Mouse (Mus musculus): Measurements from ENCODE around the gene Zbed4. TPM values are rescaled to one million over a fixed set of nuclear protein-coding genes. Genes with fewer than 3 reads are reported as not detected.
"Not testable (repeated sequence)": the region's sequence is repeated elsewhere in the genome, so short reads cannot be mapped to it uniquely, and the experiment has no call there.

Zbed4 gene
- polyA plus RNA-seq, 1 experiment from 2014 or later, result 18.4 TPM

GRCm38 (mm10) chr15:88774630-88775029 is 23.2 kb downstream of the Zbed4 start:
- not testable (repeated sequence) for H3K4me3 ChIP-seq (replicated peaks; ENCODE audit: low read length); DNase-seq (ENCODE audit: low spot score); H3K4me1 ChIP-seq (replicated peaks; ENCODE audit: control insufficient read depth, insufficient read depth, low read length); H3K9ac ChIP-seq; H3K4me2 ChIP-seq (replicated peaks); H3K9me3 ChIP-seq (ENCODE audit: control insufficient read depth, low read length); H3K27me3 ChIP-seq (ENCODE audit: control insufficient read depth, insufficient read depth, low read length); ATAC-seq (ENCODE audit: low FRiP score); H3K27ac ChIP-seq
- H3K36me3 ChIP-seq (replicated peaks; ENCODE audit: control insufficient read depth, insufficient read depth), result peaks cover 56% of the 10 kb centered on the region
- 88% methylated on average over 5 of the region's 5 CpGs for WGBS

GRCm38 (mm10) chr15:88792140-88792850 is 40.8 kb downstream of the Zbed4 start:
- WGBS, result 86% methylated on average over 4 of the region's 4 CpGs
- Histone ChIP-seq H3K4me1 (replicated peaks; ENCODE audit: control insufficient read depth, insufficient read depth, low read length) (no peaks in the 10 kb centered on the region), H3K27me3 (ENCODE audit: control insufficient read depth, insufficient read depth, low read length) (no peaks in the 10 kb centered on the region), H3K4me3 (replicated peaks; ENCODE audit: low read length) (no peak overlapping the region), H3K9ac (no peak overlapping the region), H3K9me3 (ENCODE audit: control insufficient read depth, low read length) (no peaks in the 10 kb centered on the region), H3K36me3 (replicated peaks; ENCODE audit: control insufficient read depth, insufficient read depth) (no peaks in the 10 kb centered on the region; the same call in 1 of the 2 replicates), H3K4me2 (replicated peaks) (no peak overlapping the region), H3K27ac (no peak overlapping the region)
- DNase-seq (ENCODE audit: low spot score) (no peak), ATAC-seq (ENCODE audit: low FRiP score) (no peak)

GRCm38 (mm10) chr15:88794729-88795128 is 43.3 kb downstream of the Zbed4 start:
- not testable (repeated sequence) for H3K9me3 ChIP-seq (ENCODE audit: control insufficient read depth, low read length); H3K4me3 ChIP-seq (replicated peaks; ENCODE audit: low read length); H3K27ac ChIP-seq; H3K27me3 ChIP-seq (ENCODE audit: control insufficient read depth, insufficient read depth, low read length); H3K4me2 ChIP-seq (replicated peaks); DNase-seq (ENCODE audit: low spot score); H3K36me3 ChIP-seq (replicated peaks; ENCODE audit: control insufficient read depth, insufficient read depth); H3K9ac ChIP-seq; H3K4me1 ChIP-seq (replicated peaks; ENCODE audit: control insufficient read depth, insufficient read depth, low read length); ATAC-seq (ENCODE audit: low FRiP score)
- WGBS, result 97% methylated on average over 4 of the region's 5 CpGs

GRCm38 (mm10) chr15:88799950-88800371 is 48.5 kb downstream of the Zbed4 start:
- peaks cover 18% of the 10 kb centered on the region for H3K36me3 ChIP-seq (replicated peaks; ENCODE audit: control insufficient read depth, insufficient read depth)
- WGBS, result 91% methylated on average over 11 of the region's 11 CpGs
- no peak for ATAC-seq (ENCODE audit: low FRiP score)

GRCm38 (mm10) chr15:88800921-88801354 is 49.5 kb downstream of the Zbed4 start:
- ATAC-seq (ENCODE audit: low FRiP score) (no peak), DNase-seq (ENCODE audit: low spot score) (no peak)
- Histone ChIP-seq H3K4me3 (replicated peaks; ENCODE audit: low read length) (no peak overlapping the region), H3K27ac (no peak overlapping the region), H3K9ac (no peak overlapping the region), H3K9me3 (ENCODE audit: control insufficient read depth, low read length) (no peaks in the 10 kb centered on the region), H3K27me3 (ENCODE audit: control insufficient read depth, insufficient read depth, low read length) (no peaks in the 10 kb centered on the region), H3K4me2 (replicated peaks) (no peak overlapping the region), H3K4me1 (replicated peaks; ENCODE audit: control insufficient read depth, insufficient read depth, low read length) (no peaks in the 10 kb centered on the region), H3K36me3 (replicated peaks; ENCODE audit: control insufficient read depth, insufficient read depth) (peaks cover 28% of the 10 kb centered on the region)
- 77% methylated on average over 6 of the region's 6 CpGs for WGBS

More at GRCm38 (mm10) chr15:88799950-88800371, 48.5 kb downstream of the Zbed4 start:
- Histone ChIP-seq H3K9me3 (ENCODE audit: control insufficient read depth, low read length) (no peaks in the 10 kb centered on the region), H3K9ac (no peak overlapping the region), H3K4me1 (replicated peaks; ENCODE audit: control insufficient read depth, insufficient read depth, low read length) (no peaks in the 10 kb centered on the region), H3K27ac (no peak overlapping the region), H3K27me3 (ENCODE audit: control insufficient read depth, insufficient read depth, low read length) (no peaks in the 10 kb centered on the region), H3K4me3 (replicated peaks; ENCODE audit: low read length) (no peak overlapping the region), H3K4me2 (replicated peaks) (no peak overlapping the region)
- DNase-seq (ENCODE audit: low spot score), result no peak

- H3K27me3 ChIP-seq (ENCODE audit: control insufficient read depth, insufficient read depth, low read length), result no peaks in the 10 kb centered on the region
- peaks cover 33% of the 10 kb centered on the region for H3K36me3 ChIP-seq (replicated peaks; ENCODE audit: control insufficient read depth, insufficient read depth)
- H3K4me2 ChIP-seq (replicated peaks), result no peak overlapping the region
- whole genome bisulfite sequencing, result 94% methylated on average over 3 of the region's 3 CpGs
- ATAC-seq (ENCODE audit: low FRiP score) (no peak), DNase-seq (ENCODE audit: low spot score) (no peak)
- no peaks in the 10 kb centered on the region for H3K4me1 ChIP-seq (replicated peaks; ENCODE audit: control insufficient read depth, insufficient read depth, low read length)
- H3K4me3 ChIP-seq (replicated peaks; ENCODE audit: low read length), result no peak overlapping the region
- no peak overlapping the region for H3K27ac ChIP-seq
- H3K9ac ChIP-seq, result no peak overlapping the region
- H3K9me3 ChIP-seq (ENCODE audit: control insufficient read depth, low read length), result no peaks in the 10 kb centered on the region
Observed at GRCm38 (mm10) chr15:88801903-88802302, 50.4 kb downstream of the Zbed4 start.

GRCm38 (mm10) chr15:88802348-88802747 is 50.9 kb downstream of the Zbed4 start:
- H3K27ac ChIP-seq, result no peak overlapping the region
- no peak overlapping the region for H3K4me2 ChIP-seq (replicated peaks)
- ATAC-seq (ENCODE audit: low FRiP score) (no peak), DNase-seq (ENCODE audit: low spot score) (no peak)
- no peak overlapping the region for H3K4me3 ChIP-seq (replicated peaks; ENCODE audit: low read length)
- H3K9ac ChIP-seq, result no peak overlapping the region
- no peaks in the 10 kb centered on the region for H3K9me3 ChIP-seq (ENCODE audit: control insufficient read depth, low read length)
- H3K36me3 ChIP-seq (replicated peaks; ENCODE audit: control insufficient read depth, insufficient read depth), result peaks cover 33% of the 10 kb centered on the region
- 89% methylated on average over 6 of the region's 6 CpGs for WGBS
- no peaks in the 10 kb centered on the region for H3K27me3 ChIP-seq (ENCODE audit: control insufficient read depth, insufficient read depth, low read length)
- no peaks in the 10 kb centered on the region for H3K4me1 ChIP-seq (replicated peaks; ENCODE audit: control insufficient read depth, insufficient read depth, low read length)

- Histone ChIP-seq H3K27ac (no peak overlapping the region), H3K36me3 (replicated peaks; ENCODE audit: control insufficient read depth, insufficient read depth) (peaks cover 69% of the 10 kb centered on the region), H3K4me2 (replicated peaks) (no peak overlapping the region), H3K27me3 (ENCODE audit: control insufficient read depth, insufficient read depth, low read length) (no peaks in the 10 kb centered on the region), H3K4me1 (replicated peaks; ENCODE audit: control insufficient read depth, insufficient read depth, low read length) (no peaks in the 10 kb centered on the region), H3K4me3 (replicated peaks; ENCODE audit: low read length) (no peak overlapping the region), H3K9me3 (ENCODE audit: control insufficient read depth, low read length) (no peaks in the 10 kb centered on the region), H3K9ac (no peak overlapping the region)
- no peak for DNase-seq (ENCODE audit: low spot score)
- WGBS, result 87% methylated on average over 8 of the region's 8 CpGs
- no peak for ATAC-seq (ENCODE audit: low FRiP score)
Observed at GRCm38 (mm10) chr15:88808121-88808520, 56.7 kb downstream of the Zbed4 start.

GRCm38 (mm10) chr15:88810369-88810768 is 58.9 kb downstream of the Zbed4 start:
- no peak for DNase-seq (ENCODE audit: low spot score)
- H3K4me1 ChIP-seq (replicated peaks; ENCODE audit: control insufficient read depth, insufficient read depth, low read length), result no peaks in the 10 kb centered on the region
- no peak for ATAC-seq (ENCODE audit: low FRiP score)
- no peak overlapping the region for H3K4me3 ChIP-seq (replicated peaks; ENCODE audit: low read length)
- no peak overlapping the region for H3K9ac ChIP-seq
- no peaks in the 10 kb centered on the region for H3K27me3 ChIP-seq (ENCODE audit: control insufficient read depth, insufficient read depth, low read length)
- no peak overlapping the region for H3K4me2 ChIP-seq (replicated peaks)
- H3K36me3 ChIP-seq (replicated peaks; ENCODE audit: control insufficient read depth, insufficient read depth), result peaks cover 68% of the 10 kb centered on the region
- H3K9me3 ChIP-seq (ENCODE audit: control insufficient read depth, low read length), result no peaks in the 10 kb centered on the region
- 98% methylated on average over 2 of the region's 2 CpGs for WGBS
- no peak overlapping the region for H3K27ac ChIP-seq
